11 mouse cellular contexts compared by ENCODE assay signal in genomic region chr5:140857432-140858154, GRCm38 (mm10). TPM values are rescaled to one million over a fixed set of nuclear protein-coding genes. Genes with fewer than 3 reads are reported as not detected.
A peak's percentile ranks its signal among the peaks of the same experiment; 100 is the strongest.
DNase-seq lines count a peak whose midpoint lies in the region; ATAC-seq and TF ChIP-seq lines count a peak whose summit lies in the region.
"Had no signal": no experiment of that assay in that cellular context is flagged by ENCODE, and none has a peak within 500 bp of the region (broad histone marks: within the 10 kb centered on the region; RNA-seq: fewer than 3 reads in every experiment).

No protein-coding gene starts in this region.

- H3K4me3 ChIP-seq in heart, postnatal 0 days (ENCODE audit: low read depth, low read length), result no peak overlapping the region
- H3K4me3 ChIP-seq in lung, embryonic 14.5 days (ENCODE audit: low read depth, low read length), result no peak overlapping the region

- H3K27ac ChIP-seq in heart, postnatal 0 days (ENCODE audit: low read depth), result no peak overlapping the region
- H3K27ac ChIP-seq in lung, embryonic 14.5 days (ENCODE audit: low read depth), result no peak overlapping the region

- no peaks in the 10 kb centered on the region for H3K27me3 ChIP-seq in heart, postnatal 0 days (ENCODE audit: control insufficient read depth, insufficient read depth, low read length)
- no peaks in the 10 kb centered on the region for H3K27me3 ChIP-seq in lung, embryonic 14.5 days (ENCODE audit: insufficient read depth, low read length)

- peak; percentile 31; the same call in 1 of the 2 replicates for TF ChIP-seq CTCF in heart, postnatal 0 days (IDR thresholded peaks at IDR 0.05; ENCODE audit: low read depth)
- peak; percentile 49 for TF ChIP-seq CTCF in lung, embryonic 14.5 days (IDR thresholded peaks at IDR 0.05; ENCODE audit: low read depth)

- TF ChIP-seq EP300 in heart, postnatal 0 days (IDR thresholded peaks at IDR 0.05; ENCODE audit: low read depth), result no peak

- 51% methylated on average over 8 of the region's 8 CpGs for WGBS in heart, postnatal 0 days
- 51% methylated on average over 8 of the region's 8 CpGs for WGBS in lung, embryonic 14.5 days

- no peak overlapping the region for H3K4me2 ChIP-seq in heart, postnatal 0 days (ENCODE audit: low read depth, low read length)
- H3K4me2 ChIP-seq in lung, embryonic 14.5 days, result no peak overlapping the region

- DNase-seq in heart, postnatal 0 days (ENCODE audit: low spot score), result no peak
- no peak for DNase-seq in heart, postnatal 14 days
- no peak for DNase-seq in lung, embryonic 14.5 days
- DNase-seq in lung, postnatal 36 days, result no peak
- DNase-seq in ES-CJ7 (ENCODE audit: low read depth, low spot score), result peak; percentile 19
- no peak for DNase-seq in adrenal gland, adult 8-10 months
- no peak for DNase-seq in right cerebral cortex, adult 2 months (ENCODE audit: low spot score in 2 of 2)
- DNase-seq: heart, adult 18-20 months; lung, adult 18-20 months; spleen, adult 18-20 months had no signal

- ATAC-seq in heart, postnatal 0 days (ENCODE audit: insufficient read depth, low read depth), result no peak
- ATAC-seq in lung, embryonic 14.5 days (ENCODE audit: insufficient read depth), result no peak
- peak; percentile 59 for ATAC-seq in megakaryocyte progenitor cell, adult 5-6 weeks (replicated peaks; ENCODE audit: poor library complexity)

- H3K9me3 ChIP-seq in heart, postnatal 0 days (replicated peaks; ENCODE audit: control insufficient read depth, low read length), result no peaks in the 10 kb centered on the region
- H3K9me3 ChIP-seq in lung, embryonic 14.5 days (ENCODE audit: low read depth, low read length), result no peaks in the 10 kb centered on the region

- H3K4me1 ChIP-seq in heart, postnatal 0 days (ENCODE audit: control insufficient read depth, insufficient read depth), result no peaks in the 10 kb centered on the region
- H3K4me1 ChIP-seq in lung, embryonic 14.5 days (ENCODE audit: insufficient read depth), result no peaks in the 10 kb centered on the region

- intact Hi-C loops in heart, postnatal 14 days (cut with DNase I), result no loop called here

- H3K9ac ChIP-seq in heart, postnatal 0 days (replicated peaks; ENCODE audit: low read depth, low read length), result no peak overlapping the region
- no peak overlapping the region for H3K9ac ChIP-seq in lung, embryonic 14.5 days

- H3K36me3 ChIP-seq in heart, postnatal 0 days (replicated peaks; ENCODE audit: control insufficient read depth, insufficient read depth, low read length), result no peaks in the 10 kb centered on the region
- H3K36me3 ChIP-seq in lung, embryonic 14.5 days (ENCODE audit: insufficient read depth), result no peaks in the 10 kb centered on the region

RNA-seq across cellular contexts. Expression of gene Gna12, which starts 27.4 kb away (rescaled TPM):
- 132 and 145 TPM in 2 replicates for total RNA-seq in heart, postnatal 0 days (2014; rRNA removed; ENCODE audit: low replicate concordance)
- 13.4 and 13.9 TPM in 2 replicates for polyA plus RNA-seq in heart, postnatal 0 days (2015; fragmentation: Nextera tagmentation; extraction: Ambion mirVana)
- 10 to 100 TPM; 80.5 to 84.2 TPM for total RNA-seq in heart, postnatal 14 days (2021)
- 63.0 and 77.1 TPM in 2 replicates for polyA plus RNA-seq in lung, embryonic 14.5 days (2014; fragmentation: Nextera tagmentation; extraction: Ambion mirVana)
- 45.4 and 50.2 TPM in 2 replicates for total RNA-seq in megakaryocyte progenitor cell, adult 5-6 weeks (2015)
- total RNA-seq in megakaryocyte progenitor cell, adult 5-6 weeks (2017), result 33.6 and 33.9 TPM in 2 replicates
- total RNA-seq in adrenal gland, adult 8-10 months (2022), result 100 to 1,000 TPM; 135 to 173 (median 141) TPM
